Mouse (Mus musculus): ENCODE data around the gene Zfp385c.
"Not testable (repeated sequence)": the region's sequence is repeated elsewhere in the genome, so short reads cannot be mapped to it uniquely, and the experiment has no call there.

Zfp385c gene

GRCm38 (mm10) chr11:100603155-100603554 lies 89.1 kb downstream of the Zfp385c start:
- DNase-seq (ENCODE audit: low read depth in 1 of 2, low spot score in 2 of 2): no peak

- no peak for DNase-seq (ENCODE audit: low read depth in 1 of 2, low spot score in 2 of 2)
Observed at GRCm38 (mm10) chr11:100601372-100601771, 90.9 kb downstream of the Zfp385c start.

GRCm38 (mm10) chr11:100598074-100598473 lies 94.2 kb downstream of the Zfp385c start:
- no peak for DNase-seq (ENCODE audit: low read depth in 1 of 2, low spot score in 2 of 2)

GRCm38 (mm10) chr11:100595533-100595932 lies 96.7 kb downstream of the Zfp385c start:
- DNase-seq (ENCODE audit: low read depth in 1 of 2, low spot score in 2 of 2): no peak

GRCm38 (mm10) chr11:100594608-100595007 lies 97.6 kb downstream of the Zfp385c start:
- no peak for DNase-seq (ENCODE audit: low read depth in 1 of 2, low spot score in 2 of 2)

- DNase-seq (ENCODE audit: low read depth in 1 of 2, low spot score in 2 of 2): no peak
Observed at GRCm38 (mm10) chr11:100592346-100593046, 99.8 kb downstream of the Zfp385c start.

- DNase-seq (ENCODE audit: low read depth in 1 of 2, low spot score in 2 of 2): no peak
Observed at GRCm38 (mm10) chr11:100588462-100588861, 103.8 kb downstream of the Zfp385c start.

- DNase-seq (ENCODE audit: low read depth in 1 of 2, low spot score in 2 of 2): no peak
Observed at GRCm38 (mm10) chr11:100585148-100585547, 107.1 kb downstream of the Zfp385c start.

- no peak for DNase-seq (ENCODE audit: low read depth in 1 of 2, low spot score in 2 of 2)
Observed at GRCm38 (mm10) chr11:100584561-100584961, 107.7 kb downstream of the Zfp385c start.

- DNase-seq (ENCODE audit: low read depth in 1 of 2, low spot score in 2 of 2): no peak
Observed at GRCm38 (mm10) chr11:100582836-100583235, 109.4 kb downstream of the Zfp385c start.

- DNase-seq (ENCODE audit: low read depth in 1 of 2, low spot score in 2 of 2): not testable (repeated sequence)
Observed at GRCm38 (mm10) chr11:100582413-100582812, 109.8 kb downstream of the Zfp385c start.

GRCm38 (mm10) chr11:100581756-100582155 lies 110.5 kb downstream of the Zfp385c start:
- DNase-seq (ENCODE audit: low read depth in 1 of 2, low spot score in 2 of 2): no peak

GRCm38 (mm10) chr11:100580275-100580674 lies 112.0 kb downstream of the Zfp385c start:
- DNase-seq (ENCODE audit: low read depth in 1 of 2, low spot score in 2 of 2): no peak

GRCm38 (mm10) chr11:100579116-100579799 lies 113.0 kb downstream of the Zfp385c start:
- no peak for DNase-seq (ENCODE audit: low read depth in 1 of 2, low spot score in 2 of 2)

- no peak for DNase-seq (ENCODE audit: low read depth in 1 of 2, low spot score in 2 of 2)
Observed at GRCm38 (mm10) chr11:100577852-100578599, 114.2 kb downstream of the Zfp385c start.

Data from monocyte, adult 2 months (primary cell).